Mouse (Mus musculus) left cerebral cortex, adult 2 months (tissue): ENCODE data around the gene Rtkn. TPM values are rescaled to one million over a fixed set of nuclear protein-coding genes. Genes with fewer than 3 reads are reported as not detected.
A peak's percentile ranks its signal among the peaks of the same experiment; 100 is the strongest.
"Not testable (repeated sequence)": the region's sequence is repeated elsewhere in the genome, so short reads cannot be mapped to it uniquely, and the experiment has no call there.

Source experiments
- DNase-seq, 2 experiments: peaks; one replicate each; pipeline ENCODE4 v3.0.0; 2021 to 2022; ENCODE audit warnings: low spot score in 2 of 2, mixed read lengths in 1 of 2; ENCODE audit errors: extremely low spot score in 1 of 2
- H3K27ac ChIP-seq: fragments of 200-600 bp; 2 replicates; pipeline ENCODE4 v1.8.1; 2022
- H3K4me3 ChIP-seq: fragments of 200-600 bp; 2 replicates; pipeline ENCODE4 v1.8.1; 2022
- CTCF ChIP-seq: fragments of 200-600 bp; IDR thresholded peaks from 2 replicates; pipeline ENCODE4 v1.8.1; 2022; ENCODE audit warnings: antibody characterized with exemption, mild to moderate bottlenecking, moderate library complexity
- intact Hi-C: fragments of 180-260 bp; cut with DNase I; formaldehyde crosslinking; loops from one replicate; pipeline ENCODE4 v1.15.1; 2025
- total RNA-seq, 2 experiments: library from RNA; stranded (reverse); gene quantifications; 2 replicates each; pipeline ENCODE4 v1.2.3; 2021

Gene Rtkn
- total RNA-seq, 2 experiments from 2014 or later = 87.0 to 97.5 TPM

DNA sequence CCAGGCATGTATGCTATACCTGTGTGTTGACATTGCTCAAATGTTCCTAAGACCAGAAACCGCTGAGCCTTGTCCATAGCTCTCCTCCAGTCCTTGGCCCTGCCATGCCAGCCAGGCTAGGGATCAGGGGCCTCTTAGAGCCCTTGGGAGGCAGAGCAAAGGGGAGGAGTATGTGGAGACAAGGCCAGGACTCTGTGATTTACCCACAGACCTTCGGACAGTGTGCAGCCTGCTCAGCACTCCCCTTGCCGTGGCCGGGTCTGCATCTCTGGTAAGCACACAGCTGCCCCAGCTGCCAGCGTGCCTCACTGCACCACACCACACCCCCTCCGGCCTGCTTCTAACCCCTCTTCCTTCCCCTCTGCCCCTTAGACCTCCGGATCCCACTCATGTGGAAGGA lies 12.0 kb downstream of the Rtkn start:
- DNase-seq = no peak
- H3K4me3 ChIP-seq = no peak overlapping the region
- no peak overlapping the region for H3K27ac ChIP-seq
- no peak for TF ChIP-seq CTCF
- intact Hi-C loops = no loop called here

DNA sequence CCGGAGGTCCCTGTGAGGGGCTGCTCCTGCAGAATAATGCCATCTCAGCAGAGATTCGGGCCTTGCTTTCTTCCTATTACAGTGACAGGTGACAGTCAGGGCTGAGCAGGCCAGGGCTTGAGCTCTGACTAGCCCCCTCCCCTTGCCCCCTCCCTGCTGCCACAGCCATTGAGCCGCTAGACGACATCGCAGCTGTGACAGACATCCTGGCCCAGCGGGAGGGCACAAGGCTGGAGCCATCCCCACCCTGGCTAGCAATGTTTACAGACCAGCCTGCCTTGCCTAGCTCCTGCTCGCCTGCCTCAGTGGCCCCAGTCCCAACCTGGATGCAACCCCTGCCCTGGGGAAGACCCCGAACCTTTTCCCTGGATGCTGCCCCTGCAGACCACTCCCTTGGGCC lies 16.5 kb downstream of the Rtkn start:
- DNase-seq = no peak
- Histone ChIP-seq H3K27ac (no peak overlapping the region), H3K4me3 (no peak overlapping the region)
- no peak for TF ChIP-seq CTCF
- intact Hi-C loops = no loop called here

DNA sequence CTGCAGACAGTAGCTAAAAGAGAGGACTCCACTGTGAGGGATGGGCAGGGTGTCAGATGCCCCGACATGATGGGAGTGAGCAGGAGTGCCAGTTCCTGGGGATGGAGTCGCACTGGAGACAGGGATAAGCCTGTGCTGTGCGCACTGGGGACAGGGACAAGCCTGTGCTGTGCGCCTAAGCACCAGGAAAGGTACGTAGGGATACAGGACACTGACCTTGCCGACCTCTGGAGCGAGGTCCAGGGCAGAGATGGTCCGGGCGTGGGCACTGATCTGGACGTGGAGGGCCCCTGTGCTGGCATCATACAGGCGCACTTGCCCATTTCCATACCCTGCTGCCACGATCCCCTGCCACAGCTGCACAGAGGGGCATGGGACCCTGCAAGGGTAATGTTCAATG lies 17.8 kb downstream of the Rtkn start:
- TF ChIP-seq CTCF = no peak
- H3K4me3 ChIP-seq = no peak overlapping the region
- H3K27ac ChIP-seq = no peak overlapping the region
- DNase-seq = no peak
- intact Hi-C loops = no loop called here

DNA sequence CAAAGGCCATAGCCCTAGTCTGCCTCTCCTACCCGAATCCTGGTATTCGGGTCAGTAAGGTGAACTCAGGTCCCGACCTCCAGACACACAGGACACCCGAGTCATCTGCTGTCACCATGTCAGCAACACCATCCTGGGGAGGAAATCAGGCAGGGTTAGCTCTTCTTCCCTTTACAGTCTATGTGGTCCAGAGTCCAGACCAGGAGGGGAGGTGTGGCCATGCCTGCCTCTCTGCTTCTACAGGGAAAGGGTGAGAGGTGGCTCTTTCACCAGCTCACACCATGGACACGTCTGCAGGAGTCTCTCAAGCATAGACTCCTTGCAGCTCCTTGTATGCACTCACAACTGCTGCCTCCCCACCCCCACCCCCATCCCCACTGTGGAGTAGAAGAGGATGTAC lies 18.2 kb downstream of the Rtkn start:
- H3K4me3 ChIP-seq = no peak overlapping the region
- TF ChIP-seq CTCF = no peak
- intact Hi-C loops = no loop called here
- no peak overlapping the region for H3K27ac ChIP-seq
- no peak for DNase-seq

DNA sequence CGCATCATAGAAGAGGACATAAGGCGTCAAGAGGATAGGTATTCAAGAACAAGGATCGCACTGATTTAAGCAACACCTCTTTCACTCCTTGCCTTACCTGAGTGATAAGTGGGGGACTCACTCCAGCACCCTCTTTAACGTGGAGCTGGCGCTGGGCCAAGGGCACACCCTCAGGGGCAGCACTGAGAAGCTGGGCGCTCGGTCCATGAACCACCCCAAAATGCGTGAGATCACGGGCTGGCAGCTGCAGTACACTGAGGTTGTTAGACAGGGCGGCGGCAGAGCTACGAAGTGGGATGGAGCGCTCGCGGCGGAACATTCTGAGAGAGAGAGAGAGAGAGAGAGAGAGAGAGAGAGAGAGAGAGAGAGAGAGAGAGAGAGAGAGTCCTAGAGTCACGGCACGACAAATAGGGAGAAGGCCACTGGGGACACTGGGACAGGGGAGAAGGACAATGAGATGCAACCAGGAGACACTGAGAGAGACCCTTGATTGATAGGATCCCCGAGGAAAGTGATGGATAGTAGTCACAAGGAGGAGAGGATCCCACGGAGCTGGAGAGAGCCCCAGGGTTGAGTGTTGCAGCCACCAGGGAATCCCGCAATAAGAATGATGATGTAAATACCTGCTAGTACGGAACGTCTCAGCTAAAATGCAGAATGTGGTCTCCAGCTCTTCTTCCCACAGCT lies 20.4 kb downstream of the Rtkn start:
- Histone ChIP-seq H3K27ac (peak overlapping the region; percentile 72), H3K4me3 (peak overlapping the region; percentile 72)
- intact Hi-C loops = loop anchor here (2.0 kb wide), 2 partner anchors 41 to 159 kb away; partner anchors contain the start of gene Mogs
- TF ChIP-seq CTCF = no peak
- DNase-seq = no peak

DNA sequence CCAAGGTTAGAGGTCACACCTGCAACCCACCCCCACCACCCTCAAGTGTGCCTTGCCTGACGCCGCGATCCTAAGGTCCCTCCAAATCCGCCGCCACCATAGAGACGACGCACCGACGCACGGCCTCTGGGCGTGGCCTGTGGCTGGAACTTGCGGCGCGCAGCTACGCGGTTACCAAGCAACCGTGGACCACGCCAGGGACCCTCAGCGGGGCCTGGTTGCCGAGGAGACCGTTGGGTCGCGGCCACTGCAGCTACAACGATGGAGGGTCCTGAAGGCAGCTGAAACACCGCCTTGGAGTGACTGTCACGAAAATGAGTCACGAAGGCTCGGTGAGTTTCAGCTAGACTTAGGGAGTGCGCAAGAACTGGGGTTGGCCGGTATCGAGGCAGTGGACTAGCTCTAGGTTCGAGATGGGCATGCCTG lies 21.0 kb downstream of the Rtkn start, which contains the start of the genes Wdr54 and 1700003E16Rik:
Gene Wdr54, minus strand, starts transcription at position 139 of the 426 bp plus-strand sequence.
Gene 1700003E16Rik, plus strand, starts transcription at position 146 of the 426 bp plus-strand sequence.
- DNase-seq = peak; percentile 77 to 78
- no peak for TF ChIP-seq CTCF
- H3K4me3 ChIP-seq = peak within 1 kb of the TSS; percentile 72
- intact Hi-C loops = loop anchor here (2.0 kb wide), 2 partner anchors 41 to 159 kb away; partner anchors contain the start of gene Mogs
- peak within 1 kb of the TSS; percentile 72 for H3K27ac ChIP-seq

DNA sequence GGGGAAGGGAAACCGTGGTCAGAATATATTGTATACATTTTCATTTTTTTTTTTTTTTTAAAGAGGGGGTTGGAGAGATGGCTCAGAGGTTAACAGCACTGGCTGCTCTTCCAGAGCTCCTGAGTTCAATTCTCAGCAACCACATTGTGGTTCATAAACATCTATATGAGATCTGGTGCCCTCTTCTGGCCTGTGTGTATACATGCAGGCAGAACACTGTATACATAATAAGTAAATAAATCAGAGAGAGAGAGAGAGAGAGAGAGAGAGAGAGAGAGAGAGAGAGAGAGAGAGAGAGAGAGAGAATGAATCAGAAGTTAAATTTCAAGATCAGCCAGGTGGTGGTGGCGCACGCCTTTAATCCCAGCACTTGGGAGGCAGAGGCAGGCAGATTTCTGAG lies 24.2 kb downstream of the Rtkn start:
- H3K27ac ChIP-seq, DNase-seq, intact Hi-C loops, H3K4me3 ChIP-seq: not testable (repeated sequence)
- peak; percentile 52 for TF ChIP-seq CTCF

DNA sequence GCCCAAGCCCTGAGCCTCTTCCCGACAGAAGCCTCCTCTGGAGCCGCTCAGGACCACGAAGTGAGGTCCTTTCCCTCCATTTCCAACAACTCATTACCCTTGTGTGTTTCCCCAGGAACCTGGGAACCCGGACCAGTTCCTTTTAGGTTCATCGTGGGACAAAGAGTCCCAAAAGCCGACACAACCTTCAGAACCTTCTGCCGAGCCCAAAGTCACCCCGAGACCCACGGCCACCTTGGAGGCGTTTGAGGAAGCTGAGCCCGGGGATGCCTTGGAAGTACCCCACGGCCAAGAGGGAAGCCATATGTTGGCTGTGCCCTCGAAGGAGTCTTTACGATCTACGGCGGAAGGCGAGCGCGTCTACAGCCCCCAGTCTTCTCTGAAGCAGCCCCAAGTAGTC lies 26.2 kb downstream of the Rtkn start:
- H3K27ac ChIP-seq = no peak overlapping the region
- no peak overlapping the region for H3K4me3 ChIP-seq
- no peak for TF ChIP-seq CTCF
- intact Hi-C loops = no loop called here
- DNase-seq = no peak

DNA sequence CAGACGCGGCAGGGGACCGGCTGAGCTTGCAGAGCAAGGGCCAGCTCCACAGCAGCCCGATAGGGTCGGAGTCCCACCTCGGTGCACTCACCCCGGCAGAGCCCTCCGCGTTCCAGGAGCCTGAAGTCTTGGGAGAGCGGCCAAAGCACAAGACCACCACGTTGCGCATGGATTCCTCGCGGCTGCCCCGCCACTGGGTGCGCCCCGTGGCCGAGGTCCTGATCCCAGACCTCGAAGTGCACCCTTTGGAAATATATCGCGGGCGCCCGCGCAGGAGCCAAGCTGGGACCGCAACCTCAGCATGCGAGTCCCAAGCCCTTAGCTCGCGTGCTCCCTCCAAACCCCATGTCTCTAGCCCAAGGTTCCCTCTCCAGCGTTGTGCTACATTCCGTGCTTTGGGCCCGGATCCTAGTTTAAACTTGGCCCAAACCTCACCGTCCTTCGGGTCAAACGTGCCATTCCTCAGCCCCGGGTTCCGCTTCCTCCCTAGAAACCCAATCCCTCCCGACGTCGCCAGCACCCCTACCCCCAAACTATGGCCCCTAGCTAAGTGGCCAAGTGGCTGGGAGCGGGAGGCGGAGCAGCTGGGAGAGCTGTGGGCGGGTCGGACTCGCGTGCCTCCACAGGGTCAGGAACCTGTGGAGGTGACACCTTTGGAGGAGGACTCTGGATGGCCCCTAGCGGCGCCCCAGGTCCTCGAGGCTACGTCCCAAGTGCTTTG lies 26.8 kb downstream of the Rtkn start:
- no peak overlapping the region for H3K27ac ChIP-seq
- TF ChIP-seq CTCF = no peak
- intact Hi-C loops = no loop called here
- no peak for DNase-seq
- H3K4me3 ChIP-seq = peak overlapping the region; percentile 18

DNA sequence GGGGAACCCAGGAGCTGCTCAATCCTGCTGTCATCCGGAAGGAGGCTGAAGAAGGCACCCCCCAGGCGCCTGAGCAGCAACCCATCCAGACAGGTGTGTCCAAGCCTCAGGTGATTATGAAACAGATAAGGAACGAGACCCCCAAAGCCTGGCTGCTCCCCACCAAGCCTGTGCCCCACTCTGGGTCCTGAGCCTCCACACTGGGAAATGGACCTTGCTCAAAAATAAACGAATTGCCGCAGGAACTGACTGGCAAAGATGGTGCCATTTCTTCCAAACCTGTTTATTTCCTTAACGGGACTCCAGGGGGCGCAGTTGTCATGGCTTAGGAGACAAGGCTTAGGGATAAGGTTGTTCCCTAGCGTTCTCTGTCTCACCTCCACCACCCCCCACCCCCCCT lies 27.4 kb downstream of the Rtkn start:
- peak; percentile 70 for TF ChIP-seq CTCF
- Histone ChIP-seq H3K27ac (no peak overlapping the region), H3K4me3 (peak overlapping the region; percentile 18; the same call in 1 of the 2 replicates)
- intact Hi-C loops = no loop called here
- DNase-seq = peak; percentile 52 to 58

DNA sequence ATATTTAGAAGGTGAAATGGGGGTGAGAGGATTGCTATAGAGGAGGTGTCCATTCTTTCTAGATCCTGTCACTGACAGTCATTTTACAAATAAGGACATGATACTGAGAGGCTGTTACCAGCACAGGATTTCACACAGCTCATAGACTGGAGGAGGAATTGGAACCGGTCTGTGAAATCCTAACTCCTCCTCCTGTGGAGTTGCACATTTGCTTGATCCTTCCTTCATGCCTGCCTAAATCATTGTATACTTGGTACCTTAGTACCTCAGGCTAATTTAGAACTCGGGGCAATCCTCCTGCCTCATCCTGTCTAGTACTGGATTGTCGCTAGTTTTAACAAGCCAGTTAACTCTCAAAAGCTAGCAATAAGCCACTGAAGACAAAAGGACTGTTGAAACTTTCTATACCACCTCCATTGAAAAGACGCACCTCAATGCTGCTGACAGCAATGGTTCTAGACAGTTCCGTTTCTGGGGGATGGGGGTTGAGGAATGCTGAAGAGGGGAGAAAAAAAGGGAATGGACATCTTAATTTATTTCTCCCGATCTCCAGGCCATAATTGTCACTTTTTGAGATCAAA lies 29.9 kb downstream of the Rtkn start:
- intact Hi-C loops = loop anchor here (2.0 to 5.0 kb wide), 2 partner anchors 50 to 102 kb away; no protein-coding TSS in a partner anchor
- H3K27ac ChIP-seq = peak overlapping the region; percentile 98
- DNase-seq = no peak
- peak overlapping the region; percentile 82 for H3K4me3 ChIP-seq
- TF ChIP-seq CTCF = no peak
